Mouse (Mus musculus) erythroblast, embryonic 14.5 days (primary cell): ENCODE data around the gene Zfp385a.

ENCODE experiments used
- GATA1 ChIP-seq: IDR thresholded peaks from 2 replicates; pipeline ENCODE4 v1.6.1; 2012; ENCODE audit warnings: low read length, inconsistent platforms, mixed read lengths
- TAL1 ChIP-seq: IDR thresholded peaks from 3 replicates; pipeline ENCODE4 v1.6.1; 2012; ENCODE audit warnings: low read length, inconsistent platforms, mixed read lengths

DNA sequence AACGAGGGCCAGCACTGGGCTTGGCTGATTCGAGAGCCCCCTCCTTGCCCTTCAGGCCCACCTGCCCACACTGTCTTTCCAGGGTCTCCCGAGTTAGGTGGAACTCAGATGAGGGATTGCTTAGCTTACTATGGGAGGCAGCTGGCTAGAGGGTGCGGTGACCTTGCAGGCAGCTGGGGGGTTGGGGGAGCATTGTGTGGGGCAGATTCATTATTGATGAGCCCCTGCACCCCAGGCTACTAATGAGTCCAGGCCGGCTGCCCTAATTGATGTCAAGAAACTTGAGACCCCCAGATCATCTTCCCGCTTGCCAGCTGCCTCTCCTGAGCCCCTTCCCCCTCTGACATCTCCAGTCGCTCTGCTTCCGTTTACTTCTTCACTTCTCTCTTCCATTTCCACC is 1.7 kb upstream of the Zfp385a start:
- TF ChIP-seq TAL1 = no peak
- no peak for TF ChIP-seq GATA1
